Mouse (Mus musculus): Measurements from ENCODE around the gene Tcf7l1. TPM values are rescaled to one million over a fixed set of nuclear protein-coding genes. Genes with fewer than 3 reads are reported as not detected.

The Tcf7l1 gene
- polyA plus RNA-seq, 1 experiment from 2014 or later, result 5.2 TPM

GRCm38 (mm10) chr6:72769915-72770776 is 18.9 kb downstream of the Tcf7l1 start:
- H3K4me2 ChIP-seq (ENCODE audit: low read depth, low read length), result no peak overlapping the region
- ATAC-seq (ENCODE audit: low read depth), result no peak
- no peak overlapping the region for H3K27ac ChIP-seq (ENCODE audit: low read depth, low read length)
- H3K9ac ChIP-seq (replicated peaks; ENCODE audit: low read depth, low read length), result no peak overlapping the region
- H3K27me3 ChIP-seq (ENCODE audit: control insufficient read depth, insufficient read depth, low read length), result no peaks in the 10 kb centered on the region
- H3K4me1 ChIP-seq (ENCODE audit: control insufficient read depth, insufficient read depth, low read length), result 0 out of 2 replicates have a peak, but pooled peaks cover 2% of the 10 kb centered on the region
- H3K4me3 ChIP-seq (ENCODE audit: low read depth, low read length), result no peak overlapping the region
- H3K36me3 ChIP-seq (ENCODE audit: control insufficient read depth, insufficient read depth, low read length), result no peaks in the 10 kb centered on the region
- WGBS, result 76% methylated on average over 14 of the region's 14 CpGs
- H3K9me3 ChIP-seq (ENCODE audit: control insufficient read depth, low read length), result no peaks in the 10 kb centered on the region

DNA sequence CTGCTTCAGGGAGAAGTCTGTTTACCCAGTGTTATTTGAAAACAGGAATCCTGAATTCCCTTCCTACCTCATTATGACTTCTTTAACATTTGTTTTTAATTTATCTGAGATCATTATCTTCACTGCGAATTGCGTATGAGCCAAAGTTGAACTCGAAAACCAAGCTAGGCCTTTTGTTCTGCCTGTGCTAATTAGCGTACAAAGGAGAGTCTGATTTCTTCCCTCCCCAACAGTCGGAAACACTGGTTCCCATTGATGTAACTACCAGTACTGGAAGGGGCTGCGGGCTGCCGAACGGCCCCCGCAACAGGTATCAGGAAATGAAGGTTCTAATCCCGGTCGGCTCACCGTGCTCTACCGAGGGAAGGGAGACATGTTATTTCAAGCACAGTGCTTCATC is 19.7 kb downstream of the Tcf7l1 start:
- Histone ChIP-seq H3K27me3 (ENCODE audit: control insufficient read depth, insufficient read depth, low read length) (no peaks in the 10 kb centered on the region), H3K4me2 (ENCODE audit: low read depth, low read length) (no peak overlapping the region), H3K27ac (ENCODE audit: low read depth, low read length) (no peak overlapping the region), H3K4me1 (ENCODE audit: control insufficient read depth, insufficient read depth, low read length) (0 out of 2 replicates have a peak, but pooled peaks cover 2% of the 10 kb centered on the region), H3K9me3 (ENCODE audit: control insufficient read depth, low read length) (no peaks in the 10 kb centered on the region), H3K9ac (replicated peaks; ENCODE audit: low read depth, low read length) (no peak overlapping the region), H3K36me3 (ENCODE audit: control insufficient read depth, insufficient read depth, low read length) (no peaks in the 10 kb centered on the region), H3K4me3 (ENCODE audit: low read depth, low read length) (no peak overlapping the region)
- 84% methylated on average over 13 of the region's 13 CpGs for WGBS
- no peak for ATAC-seq (ENCODE audit: low read depth)

DNA sequence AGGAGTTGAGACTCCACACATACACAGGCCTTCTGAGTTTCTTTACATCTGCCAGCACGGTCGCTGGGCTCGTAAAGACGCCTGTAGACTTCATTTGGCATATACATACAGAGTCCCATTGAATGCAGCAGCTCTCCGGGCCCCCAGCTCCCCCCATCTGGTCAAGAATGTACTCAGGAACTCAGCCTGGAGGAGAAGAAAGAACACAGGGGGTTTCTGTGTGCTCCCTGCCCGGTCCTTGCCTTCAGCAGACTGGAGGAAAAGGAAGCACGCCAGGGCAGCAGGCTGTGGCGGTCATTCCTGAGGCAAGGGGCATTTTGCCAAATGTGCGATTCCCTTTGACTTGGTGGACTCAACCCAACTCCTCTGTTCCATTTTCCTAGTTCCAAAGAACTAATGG is 20.2 kb downstream of the Tcf7l1 start:
- 72% methylated on average over 9 of the region's 9 CpGs for WGBS
- Histone ChIP-seq H3K9ac (replicated peaks; ENCODE audit: low read depth, low read length) (no peak overlapping the region), H3K27me3 (ENCODE audit: control insufficient read depth, insufficient read depth, low read length) (no peaks in the 10 kb centered on the region), H3K4me2 (ENCODE audit: low read depth, low read length) (no peak overlapping the region), H3K27ac (ENCODE audit: low read depth, low read length) (no peak overlapping the region), H3K4me3 (ENCODE audit: low read depth, low read length) (no peak overlapping the region), H3K36me3 (ENCODE audit: control insufficient read depth, insufficient read depth, low read length) (no peaks in the 10 kb centered on the region), H3K9me3 (ENCODE audit: control insufficient read depth, low read length) (no peaks in the 10 kb centered on the region), H3K4me1 (ENCODE audit: control insufficient read depth, insufficient read depth, low read length) (0 out of 2 replicates have a peak, but pooled peaks cover 2% of the 10 kb centered on the region)
- ATAC-seq (ENCODE audit: low read depth), result peak; percentile 56; the same call in 1 of the 2 replicates

DNA sequence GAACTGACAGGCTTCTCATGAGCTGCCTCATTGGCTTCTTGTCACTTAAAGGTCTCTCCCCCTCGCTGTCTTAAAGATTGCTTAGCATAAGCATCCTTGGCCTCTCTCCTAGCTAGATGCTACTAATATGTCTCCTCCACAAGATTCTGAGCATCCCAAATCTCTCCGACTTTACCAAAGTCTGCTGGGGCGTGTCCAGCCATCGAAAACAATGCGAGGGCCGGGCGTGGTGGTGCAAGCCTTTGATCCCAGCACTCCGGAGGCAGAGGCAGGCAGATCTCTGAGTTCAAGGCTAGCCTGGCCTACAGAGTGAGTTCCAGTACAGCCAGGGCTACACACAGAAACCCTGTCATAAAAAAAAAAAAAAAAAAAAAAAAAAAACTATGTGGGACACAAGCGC is 21.0 kb downstream of the Tcf7l1 start:
- H3K4me2 ChIP-seq (ENCODE audit: low read depth, low read length), result no peak overlapping the region
- WGBS, result 96% methylated on average over 9 of the region's 9 CpGs
- H3K27me3 ChIP-seq (ENCODE audit: control insufficient read depth, insufficient read depth, low read length), result no peaks in the 10 kb centered on the region
- no peaks in the 10 kb centered on the region for H3K9me3 ChIP-seq (ENCODE audit: control insufficient read depth, low read length)
- no peak overlapping the region for H3K4me3 ChIP-seq (ENCODE audit: low read depth, low read length)
- H3K4me1 ChIP-seq (ENCODE audit: control insufficient read depth, insufficient read depth, low read length), result 0 out of 2 replicates have a peak, but pooled peaks cover 2% of the 10 kb centered on the region
- no peak overlapping the region for H3K9ac ChIP-seq (replicated peaks; ENCODE audit: low read depth, low read length)
- ATAC-seq (ENCODE audit: low read depth), result no peak
- no peaks in the 10 kb centered on the region for H3K36me3 ChIP-seq (ENCODE audit: control insufficient read depth, insufficient read depth, low read length)
- no peak overlapping the region for H3K27ac ChIP-seq (ENCODE audit: low read depth, low read length)

DNA sequence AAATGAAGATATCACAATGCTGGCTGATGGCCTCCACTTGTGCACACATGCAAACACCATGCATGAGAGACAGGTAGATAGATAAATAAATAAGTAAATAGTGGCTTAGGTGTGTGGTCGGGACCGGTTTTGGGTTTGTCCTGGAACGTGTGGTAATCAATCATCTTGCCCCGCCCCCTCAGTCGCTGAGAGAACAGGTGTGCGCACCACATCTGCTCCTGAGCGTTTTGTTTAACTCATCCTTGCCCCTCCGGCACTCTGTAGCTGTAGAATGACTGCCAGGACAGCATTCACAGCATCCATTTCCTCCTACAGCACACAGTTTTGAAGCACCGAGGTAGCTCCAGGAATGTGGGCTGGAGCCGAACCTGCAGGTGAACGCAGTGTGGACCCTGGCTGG is 25.4 kb downstream of the Tcf7l1 start:
- 48% methylated on average over 11 of the region's 11 CpGs for WGBS
- no peak overlapping the region for H3K27ac ChIP-seq (ENCODE audit: low read depth, low read length)
- H3K4me2 ChIP-seq (ENCODE audit: low read depth, low read length), result no peak overlapping the region
- no peaks in the 10 kb centered on the region for H3K27me3 ChIP-seq (ENCODE audit: control insufficient read depth, insufficient read depth, low read length)
- no peak overlapping the region for H3K4me3 ChIP-seq (ENCODE audit: low read depth, low read length)
- ATAC-seq (ENCODE audit: low read depth), result no peak
- H3K9ac ChIP-seq (replicated peaks; ENCODE audit: low read depth, low read length), result no peak overlapping the region
- no peaks in the 10 kb centered on the region for H3K36me3 ChIP-seq (ENCODE audit: control insufficient read depth, insufficient read depth, low read length)
- 0 out of 2 replicates have a peak, but pooled peaks cover 2% of the 10 kb centered on the region for H3K4me1 ChIP-seq (ENCODE audit: control insufficient read depth, insufficient read depth, low read length)
- no peaks in the 10 kb centered on the region for H3K9me3 ChIP-seq (ENCODE audit: control insufficient read depth, low read length)

GRCm38 (mm10) chr6:72761645-72762044 is 27.4 kb downstream of the Tcf7l1 start:
- H3K4me3 ChIP-seq (ENCODE audit: low read depth, low read length), result no peak overlapping the region
- no peak overlapping the region for H3K9ac ChIP-seq (replicated peaks; ENCODE audit: low read depth, low read length)
- 22% methylated on average over 7 of the region's 7 CpGs for WGBS
- no peaks in the 10 kb centered on the region for H3K27me3 ChIP-seq (ENCODE audit: control insufficient read depth, insufficient read depth, low read length)
- no peaks in the 10 kb centered on the region for H3K9me3 ChIP-seq (ENCODE audit: control insufficient read depth, low read length)
- H3K4me1 ChIP-seq (ENCODE audit: control insufficient read depth, insufficient read depth, low read length), result 0 out of 2 replicates have a peak, but pooled peaks cover 2% of the 10 kb centered on the region
- ATAC-seq (ENCODE audit: low read depth), result no peak
- no peak overlapping the region for H3K27ac ChIP-seq (ENCODE audit: low read depth, low read length)
- H3K4me2 ChIP-seq (ENCODE audit: low read depth, low read length), result no peak overlapping the region
- no peaks in the 10 kb centered on the region for H3K36me3 ChIP-seq (ENCODE audit: control insufficient read depth, insufficient read depth, low read length)

DNA sequence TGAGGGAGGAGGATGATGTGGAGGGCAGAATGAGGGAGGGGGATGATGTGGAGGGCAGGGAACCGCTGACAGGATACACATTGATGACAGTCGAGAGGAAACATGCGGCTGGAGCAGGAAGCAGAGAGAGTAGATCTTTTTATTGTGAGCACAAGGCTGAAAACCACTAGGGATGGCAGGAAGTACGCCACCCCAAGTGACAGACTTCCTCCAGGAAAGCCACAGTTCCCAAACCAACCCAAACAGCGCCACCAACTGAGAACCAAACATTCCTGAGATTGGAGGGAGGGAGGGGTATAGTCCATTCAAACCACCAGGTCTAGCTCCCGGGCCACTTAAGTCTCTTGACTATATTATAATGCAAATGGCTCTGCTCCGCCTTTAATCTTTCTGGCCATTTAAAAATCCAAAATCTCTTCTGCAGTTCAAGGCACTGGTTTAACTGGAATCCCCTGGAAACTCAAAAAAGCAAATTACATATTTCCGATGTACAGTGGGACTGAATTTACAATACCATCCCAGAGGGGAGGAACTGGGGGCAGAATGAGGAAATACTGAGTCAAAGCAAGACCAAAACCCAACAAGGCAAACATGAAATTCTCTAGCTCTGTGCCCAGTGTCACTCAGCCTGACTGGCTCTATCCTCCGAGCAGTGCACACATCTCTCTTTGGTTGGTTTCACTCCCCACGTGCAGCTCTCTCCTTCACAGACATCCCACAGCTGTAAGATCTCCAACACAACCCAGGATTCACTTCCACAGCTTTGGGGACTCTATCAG is 30.6 kb downstream of the Tcf7l1 start:
- no peak overlapping the region for H3K4me3 ChIP-seq (ENCODE audit: low read depth, low read length)
- H3K36me3 ChIP-seq (ENCODE audit: control insufficient read depth, insufficient read depth, low read length), result no peaks in the 10 kb centered on the region
- H3K9me3 ChIP-seq (ENCODE audit: control insufficient read depth, low read length), result no peaks in the 10 kb centered on the region
- H3K4me2 ChIP-seq (ENCODE audit: low read depth, low read length), result no peak overlapping the region
- no peak for ATAC-seq (ENCODE audit: low read depth)
- 0 out of 2 replicates have a peak, but pooled peaks cover 7% of the 10 kb centered on the region for H3K4me1 ChIP-seq (ENCODE audit: control insufficient read depth, insufficient read depth, low read length)
- no peaks in the 10 kb centered on the region for H3K27me3 ChIP-seq (ENCODE audit: control insufficient read depth, insufficient read depth, low read length)
- no peak overlapping the region for H3K27ac ChIP-seq (ENCODE audit: low read depth, low read length)
- whole genome bisulfite sequencing, result 59% methylated on average over 10 of the region's 10 CpGs
- H3K9ac ChIP-seq (replicated peaks; ENCODE audit: low read depth, low read length), result no peak overlapping the region

DNA sequence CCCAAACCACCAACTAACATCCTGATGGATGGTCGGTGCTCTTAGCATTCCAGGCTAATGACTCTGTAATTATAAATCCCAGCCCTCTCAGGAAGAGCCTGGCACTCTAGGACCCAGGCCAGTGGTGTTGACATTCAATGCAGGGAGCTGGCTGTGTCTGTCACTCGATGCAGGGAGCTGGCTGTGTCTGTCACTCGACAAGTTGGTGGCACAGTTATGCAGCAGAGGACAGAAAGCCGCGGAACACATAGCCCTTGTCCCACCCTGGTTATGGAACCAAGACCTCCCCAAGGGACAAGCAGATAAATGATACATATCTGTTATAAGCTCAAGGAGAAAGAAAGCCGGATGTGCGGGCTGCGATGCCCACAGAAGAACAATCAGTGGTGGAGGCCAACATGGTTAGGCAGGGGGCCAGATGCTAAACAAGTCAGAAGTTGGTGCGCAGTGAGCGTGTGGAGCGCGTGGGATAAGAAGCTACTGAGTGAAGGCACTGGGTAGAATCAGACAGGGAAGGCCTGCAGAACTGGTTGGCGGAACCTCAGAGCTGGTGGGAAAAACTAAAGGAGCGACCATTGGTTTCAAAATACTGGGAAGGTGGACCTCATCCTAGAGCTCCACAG is 33.7 kb downstream of the Tcf7l1 start:
- H3K36me3 ChIP-seq (ENCODE audit: control insufficient read depth, insufficient read depth, low read length), result no peaks in the 10 kb centered on the region
- 0 out of 2 replicates have a peak, but pooled peaks cover 4% of the 10 kb centered on the region for H3K4me1 ChIP-seq (ENCODE audit: control insufficient read depth, insufficient read depth, low read length)
- WGBS, result 71% methylated on average over 14 of the region's 14 CpGs
- no peak overlapping the region for H3K4me3 ChIP-seq (ENCODE audit: low read depth, low read length)
- no peak overlapping the region for H3K27ac ChIP-seq (ENCODE audit: low read depth, low read length)
- no peaks in the 10 kb centered on the region for H3K27me3 ChIP-seq (ENCODE audit: control insufficient read depth, insufficient read depth, low read length)
- H3K4me2 ChIP-seq (ENCODE audit: low read depth, low read length), result no peak overlapping the region
- H3K9ac ChIP-seq (replicated peaks; ENCODE audit: low read depth, low read length), result no peak overlapping the region
- peak; percentile 22; the same call in 1 of the 2 replicates for ATAC-seq (ENCODE audit: low read depth)
- no peaks in the 10 kb centered on the region for H3K9me3 ChIP-seq (ENCODE audit: control insufficient read depth, low read length)
